Mouse (Mus musculus): ENCODE data around the gene Tmem270.
"Not testable (repeated sequence)": the region's sequence is repeated elsewhere in the genome, so short reads cannot be mapped to it uniquely, and the experiment has no call there.

Gene Tmem270

DNA sequence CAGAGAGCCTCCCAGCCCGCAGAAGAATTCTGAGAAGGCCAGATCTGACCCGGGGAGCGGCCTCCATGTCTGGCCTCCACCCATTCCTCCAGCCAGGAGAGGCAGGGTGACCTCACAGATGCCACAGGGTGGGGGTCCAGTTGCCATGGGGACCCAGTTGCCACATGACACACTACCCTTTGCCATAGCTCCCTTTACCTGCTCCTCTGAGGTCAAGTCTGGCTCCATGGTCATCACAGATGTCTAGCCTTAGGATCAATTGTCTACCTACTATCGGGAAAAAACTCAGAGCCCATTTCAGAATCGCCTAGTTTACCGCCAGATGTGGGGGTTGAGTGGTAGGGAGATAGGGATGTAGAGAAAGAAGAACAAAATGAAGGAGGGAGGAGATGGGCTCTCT lies at the start of gene Tmem270:
Gene Tmem270 (minus strand): TSS at position 101 of the 400 bp plus-strand sequence.
- DNase-seq, result no peak

DNA sequence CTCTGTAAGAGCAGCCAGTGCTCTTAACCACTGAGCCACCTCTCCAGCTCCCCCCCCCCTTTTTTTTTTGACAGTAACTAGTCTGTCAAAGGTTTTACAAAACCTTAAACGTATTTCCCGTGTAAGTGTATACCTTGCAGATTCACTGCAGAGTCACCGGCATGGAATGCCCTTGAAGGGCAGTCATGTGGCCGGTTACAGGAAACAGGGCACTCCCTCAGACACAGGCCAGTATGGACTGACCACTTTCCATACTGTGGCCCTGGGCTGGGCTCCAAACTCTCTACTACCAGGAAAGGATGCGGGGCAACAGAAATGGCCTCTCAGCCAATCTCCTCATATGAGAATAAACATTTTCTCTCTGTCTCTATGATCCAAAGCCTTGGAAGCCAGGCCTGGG lies 49.0 kb upstream of the Tmem270 start:
- DNase-seq, result no peak

DNA sequence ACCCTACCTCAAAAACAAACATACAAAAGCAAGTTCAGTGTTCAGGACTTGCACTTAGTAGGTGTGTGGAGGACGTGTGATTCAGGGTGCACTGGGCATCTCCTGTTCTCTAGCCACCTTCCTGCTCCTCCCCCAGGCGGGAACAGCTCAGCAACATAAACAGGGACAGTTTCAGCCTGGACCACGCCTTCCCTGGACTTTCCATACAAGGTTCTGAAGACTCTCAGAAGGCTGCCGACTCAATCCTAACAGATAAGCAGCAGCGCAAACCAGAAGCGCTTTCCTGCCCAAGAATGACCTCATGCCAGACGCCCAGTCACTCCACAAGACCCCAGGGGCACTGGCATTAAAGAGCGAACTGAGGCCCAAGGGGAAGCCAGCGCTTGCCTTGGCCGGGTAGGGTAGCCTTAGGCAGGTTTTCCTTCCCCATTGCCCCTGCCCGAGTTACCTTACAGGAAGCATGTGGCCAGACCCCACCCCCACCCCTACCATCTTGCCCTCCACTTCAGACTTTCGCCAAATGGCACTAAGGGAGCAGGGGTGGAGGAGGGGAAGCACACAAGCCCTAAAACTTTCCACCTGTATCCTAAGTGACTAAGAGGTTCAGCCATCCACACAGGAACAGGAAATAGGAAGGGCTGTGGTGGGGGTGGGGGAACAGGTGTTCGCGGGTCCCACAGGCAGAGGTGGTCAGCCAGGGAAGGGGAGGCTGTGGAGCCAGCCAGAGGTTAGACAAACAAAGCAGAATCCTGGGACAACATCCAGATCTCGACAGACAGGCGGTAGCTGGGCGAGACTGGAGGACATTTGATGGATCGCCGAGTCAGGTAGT lies 44.7 kb upstream of the Tmem270 start:
- DNase-seq, result no peak

DNA sequence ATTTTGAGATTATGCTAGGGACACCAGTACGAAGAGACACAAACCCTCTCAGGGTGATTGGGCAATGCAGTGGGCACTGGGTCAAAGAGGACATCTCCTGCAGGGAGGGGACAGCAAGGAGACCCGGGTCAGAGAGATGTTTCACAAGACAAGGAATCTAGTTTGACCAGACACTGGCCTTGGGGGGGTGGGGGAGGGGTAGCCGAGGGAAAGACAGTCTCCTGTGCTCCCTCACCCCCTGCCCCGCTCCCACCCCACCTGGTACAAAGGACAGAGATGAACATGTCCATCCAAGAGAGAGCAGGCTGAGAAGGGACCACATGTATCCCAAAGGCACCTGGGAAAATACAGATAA lies 41.5 kb upstream of the Tmem270 start:
- no peak for DNase-seq

DNA sequence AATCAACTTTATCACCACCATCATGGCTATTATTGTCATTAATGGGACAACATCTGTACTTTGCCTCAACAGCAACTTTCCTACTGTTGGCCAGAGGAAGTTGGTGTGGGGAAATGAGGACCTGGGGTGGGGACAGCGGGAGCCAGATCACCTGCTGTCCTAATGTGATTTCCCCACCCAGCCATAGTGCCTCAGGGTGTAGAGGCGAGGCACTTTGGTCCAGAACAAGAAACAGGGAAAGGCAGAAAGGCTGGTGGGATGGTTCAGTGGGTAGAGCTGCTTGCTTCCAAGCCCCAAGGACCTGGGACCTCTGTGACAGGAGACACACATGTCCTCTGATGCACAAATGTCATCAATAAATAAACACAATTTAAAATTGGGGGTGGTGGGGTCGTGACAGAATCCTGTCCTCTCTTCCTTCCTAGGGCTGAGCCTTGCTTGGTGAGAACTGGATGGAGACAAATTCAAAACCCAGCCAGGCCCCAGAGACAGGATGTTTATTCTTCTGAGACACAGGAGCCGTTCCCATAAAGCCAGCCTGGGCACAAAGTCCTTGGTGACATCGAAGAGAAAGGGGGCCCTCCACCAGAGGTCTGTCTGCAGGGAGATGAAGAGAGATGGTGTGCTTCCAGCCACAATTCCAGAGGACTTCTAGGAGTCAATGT lies 41.0 kb upstream of the Tmem270 start:
- no peak for DNase-seq

DNA sequence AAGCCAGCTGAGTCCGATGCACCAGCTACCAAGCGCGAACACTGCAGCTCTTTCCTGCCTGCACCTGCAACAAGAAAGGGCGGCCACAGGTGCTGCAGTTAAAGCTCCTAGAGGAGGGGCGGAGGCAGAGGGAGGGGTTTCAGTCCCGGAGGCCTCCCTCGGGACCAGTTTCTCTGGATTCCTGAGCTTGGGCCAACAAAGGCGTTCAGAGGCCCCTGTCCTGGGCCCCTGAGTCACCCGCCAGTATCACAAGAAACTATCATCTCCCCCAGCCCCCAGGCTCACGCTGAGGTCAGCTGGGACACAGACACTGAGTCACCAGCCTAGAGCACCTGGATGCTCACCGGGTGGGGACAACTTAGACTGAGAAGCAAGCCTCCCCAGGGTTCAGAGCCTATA lies 40.3 kb upstream of the Tmem270 start, which contains the start of gene Cldn4:
Gene Cldn4 (minus strand): TSS at position 78 of the 399 bp plus-strand sequence.
- peak; percentile 37 for DNase-seq

DNA sequence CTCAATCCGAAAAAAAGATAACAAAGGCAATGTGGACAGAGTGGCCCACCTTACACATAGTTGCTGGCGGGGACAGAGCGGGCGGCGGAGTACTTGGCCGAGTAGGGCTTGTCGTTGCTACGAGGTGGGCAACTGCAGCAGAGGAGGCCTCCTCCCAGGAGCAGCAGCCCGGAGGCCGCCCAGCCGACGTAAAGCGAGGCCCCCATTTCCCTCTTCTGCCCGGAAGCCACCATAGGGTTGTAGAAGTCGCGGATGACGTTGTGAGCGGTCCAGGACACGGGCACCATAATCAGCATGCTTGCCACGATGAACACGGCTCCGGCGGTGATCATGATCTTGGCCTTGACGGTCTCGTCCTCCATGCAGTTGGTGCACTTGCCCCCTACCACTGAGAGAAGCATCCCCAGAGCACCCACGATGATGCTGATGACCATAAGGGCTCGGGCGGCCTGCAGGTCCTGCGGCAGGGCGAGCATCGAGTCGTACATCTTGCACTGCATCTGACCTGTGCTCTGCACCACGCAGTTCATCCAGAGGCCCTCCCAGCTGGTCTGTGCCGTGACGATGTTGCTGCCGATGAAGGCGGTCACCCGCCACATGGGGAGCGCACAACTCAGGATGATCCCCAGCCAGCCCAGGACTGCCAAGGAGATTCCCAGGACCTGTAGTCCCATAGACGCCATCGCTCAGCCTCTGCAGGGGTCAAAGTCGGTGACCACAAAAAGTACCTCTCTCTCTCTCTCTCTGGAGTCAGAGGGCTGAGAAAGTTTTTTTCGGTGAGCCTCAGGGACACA lies 39.7 kb upstream of the Tmem270 start:
- no peak for DNase-seq

DNA sequence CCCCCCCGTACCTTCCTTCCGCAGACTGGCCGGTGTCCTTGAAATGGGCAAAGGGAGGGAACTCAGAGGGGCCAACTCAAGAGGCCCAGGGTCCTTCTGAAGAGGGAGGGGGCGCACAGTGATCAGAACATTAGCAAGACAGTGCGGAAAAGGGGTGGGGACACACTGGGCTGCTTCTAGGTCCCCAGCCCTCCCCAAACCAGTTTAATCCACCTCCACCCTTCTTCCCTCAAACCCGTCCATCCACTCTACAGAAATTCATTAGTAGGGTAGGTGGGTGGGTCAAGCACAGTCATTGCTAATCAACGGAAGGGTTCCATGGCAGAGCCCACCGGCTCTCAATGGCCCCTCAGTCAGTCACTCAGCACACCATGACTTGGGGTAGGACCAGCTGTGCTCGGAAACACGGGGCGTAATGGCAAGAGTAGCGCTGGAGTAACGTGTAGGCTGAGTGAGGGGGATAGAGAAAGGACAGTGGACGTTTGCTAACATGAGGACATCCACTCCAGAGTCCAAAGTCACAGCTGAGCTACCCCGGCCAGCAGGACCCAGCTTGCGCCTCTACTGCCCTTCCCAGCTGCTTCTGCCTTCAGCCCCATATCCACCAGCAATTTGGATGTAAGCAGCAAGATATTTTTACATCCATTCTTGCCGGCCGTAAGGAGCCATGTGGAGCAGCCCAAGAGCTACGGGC lies 38.9 kb upstream of the Tmem270 start:
- DNase-seq, result no peak

DNA sequence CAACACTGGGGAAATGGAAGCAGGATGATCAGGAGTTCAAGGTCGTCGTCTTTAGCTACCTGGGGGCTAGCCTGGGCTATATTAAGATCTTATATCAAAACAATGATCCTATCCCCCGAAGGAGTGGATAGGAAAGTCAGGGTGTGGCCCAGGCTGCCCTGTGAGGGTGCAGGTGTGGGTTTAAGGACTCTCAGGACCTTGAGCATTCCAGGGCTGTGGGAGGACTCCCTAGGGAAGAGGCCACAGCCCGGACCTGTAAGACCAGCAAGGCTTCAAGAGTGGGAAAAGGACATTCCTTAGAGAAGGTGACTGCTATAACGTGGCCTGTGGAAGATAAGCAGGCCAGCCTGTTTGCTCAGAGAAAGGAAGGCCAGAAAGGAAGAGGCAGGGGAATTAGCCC lies 37.6 kb upstream of the Tmem270 start:
- no peak for DNase-seq

DNA sequence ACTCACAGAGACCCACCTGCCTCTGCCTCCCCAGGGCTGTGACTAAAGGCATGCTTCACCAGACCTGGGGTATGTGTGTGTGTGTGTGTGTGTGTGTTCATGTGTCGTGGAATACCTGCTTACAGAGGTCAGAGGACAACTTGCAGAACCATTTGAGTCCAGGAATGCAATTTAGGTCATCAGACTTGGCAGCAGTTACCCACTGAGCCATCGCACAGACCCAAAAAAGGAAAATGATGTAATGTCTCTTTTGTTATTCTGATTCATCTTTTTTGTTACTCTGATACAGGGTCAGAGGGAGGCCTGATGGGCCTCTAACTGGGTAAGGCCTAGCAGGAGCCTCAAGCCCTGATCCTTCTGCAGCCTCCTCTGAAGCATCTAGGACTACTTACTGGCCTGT lies 36.2 kb upstream of the Tmem270 start:
- peak; percentile 51 for DNase-seq

DNA sequence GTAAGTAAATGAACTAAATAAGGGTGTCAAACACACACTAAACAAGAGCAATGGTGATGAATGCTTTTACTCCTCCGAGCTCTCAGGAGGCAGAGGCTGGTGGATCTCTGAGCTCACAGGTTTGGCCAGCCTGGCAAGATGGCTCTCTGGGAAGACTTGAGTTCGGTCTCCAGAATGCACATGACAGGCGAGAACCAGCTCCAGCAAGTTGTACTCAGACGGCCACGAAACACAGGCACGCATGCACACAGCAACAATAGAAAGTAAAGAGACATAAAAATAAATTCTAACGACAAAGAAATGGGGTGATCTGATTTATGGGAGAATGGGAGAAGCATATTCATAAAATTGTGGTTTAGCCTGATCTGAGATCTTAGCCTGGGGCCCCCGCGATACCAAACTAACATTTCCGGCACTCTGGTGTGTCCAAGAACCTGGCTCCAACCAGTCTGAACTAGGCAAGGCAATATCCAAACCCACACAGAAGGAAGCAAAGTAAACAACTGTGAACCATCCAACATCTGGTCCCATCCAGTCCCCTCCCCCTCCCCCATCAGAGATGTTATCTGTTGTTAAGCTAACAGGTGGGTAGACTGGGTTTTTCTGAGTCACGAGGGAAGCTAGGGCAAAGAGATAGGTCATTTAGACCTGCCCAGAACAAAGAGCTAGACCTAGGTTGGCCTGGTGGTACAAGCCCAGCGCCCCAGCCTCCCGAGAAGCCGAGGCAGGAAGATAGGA lies 35.1 kb upstream of the Tmem270 start:
- peak; percentile 50 for DNase-seq

DNA sequence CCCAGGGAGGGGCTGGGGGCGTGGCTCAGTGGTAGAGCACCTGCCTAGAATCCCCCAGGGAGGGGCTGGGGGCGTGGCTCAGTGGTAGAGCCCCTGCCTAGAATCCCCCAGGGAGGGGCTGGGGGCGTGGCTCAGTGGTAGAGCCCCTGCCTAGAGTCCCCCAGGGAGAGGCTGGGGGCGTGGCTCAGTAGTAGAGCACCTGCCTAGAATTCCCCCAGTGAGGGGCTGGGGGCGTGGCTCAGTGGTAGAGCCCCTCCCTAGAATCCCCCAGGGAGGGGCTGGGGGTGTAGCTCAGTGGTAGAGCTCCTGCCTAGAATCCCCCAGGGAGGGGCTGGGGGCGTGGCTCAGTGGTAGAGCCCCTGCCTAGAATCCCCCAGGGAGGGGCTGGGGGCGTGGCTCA lies 33.0 kb upstream of the Tmem270 start:
- DNase-seq, result not testable (repeated sequence)

DNA sequence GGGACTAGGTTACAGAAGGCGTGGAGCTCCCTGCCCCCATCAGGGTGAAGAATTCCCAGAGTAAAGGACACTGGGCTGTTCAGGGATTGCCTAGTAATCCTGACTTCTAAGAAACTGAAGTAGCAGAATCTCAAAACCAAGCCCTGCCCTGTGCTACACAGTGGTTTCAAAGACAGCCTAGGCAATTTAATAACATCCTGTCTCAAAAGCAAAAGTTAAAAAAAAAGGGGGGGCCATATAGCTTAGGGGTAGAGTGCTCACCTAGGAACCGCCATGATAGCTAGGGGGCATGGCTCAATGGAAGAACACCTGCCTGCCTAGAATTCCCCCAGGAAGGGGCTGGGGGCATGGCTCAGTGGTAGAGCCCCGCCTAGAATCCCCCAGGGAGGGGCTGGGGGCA lies 32.5 kb upstream of the Tmem270 start:
- DNase-seq, result no peak

DNA sequence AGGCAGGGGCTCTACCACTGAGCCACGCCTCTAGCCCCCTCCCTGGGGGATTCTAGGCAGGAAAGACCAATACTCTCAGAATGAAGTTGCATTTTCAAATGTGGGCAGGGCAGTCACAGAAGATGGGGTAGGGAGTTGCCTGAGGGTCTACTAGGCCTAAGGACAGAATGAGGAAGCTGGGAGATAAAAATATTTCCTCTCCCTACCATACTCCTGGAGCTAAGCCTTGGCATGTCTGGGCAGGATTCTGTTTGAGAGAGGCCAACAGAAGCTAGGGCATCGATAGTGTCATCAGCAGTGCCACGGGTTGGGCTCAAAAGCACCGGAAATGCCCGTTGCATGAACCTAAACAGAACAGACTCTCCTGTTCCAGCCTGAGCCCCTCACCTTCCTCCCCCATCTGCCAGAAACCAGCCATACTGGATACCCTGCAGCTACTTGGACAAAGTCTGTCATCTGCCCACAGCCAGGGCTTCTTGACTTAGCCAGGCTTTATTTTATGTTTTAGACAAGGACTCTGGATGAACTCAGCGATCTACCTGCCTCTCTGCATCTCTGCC lies 30.2 kb upstream of the Tmem270 start:
- no peak for DNase-seq

DNA sequence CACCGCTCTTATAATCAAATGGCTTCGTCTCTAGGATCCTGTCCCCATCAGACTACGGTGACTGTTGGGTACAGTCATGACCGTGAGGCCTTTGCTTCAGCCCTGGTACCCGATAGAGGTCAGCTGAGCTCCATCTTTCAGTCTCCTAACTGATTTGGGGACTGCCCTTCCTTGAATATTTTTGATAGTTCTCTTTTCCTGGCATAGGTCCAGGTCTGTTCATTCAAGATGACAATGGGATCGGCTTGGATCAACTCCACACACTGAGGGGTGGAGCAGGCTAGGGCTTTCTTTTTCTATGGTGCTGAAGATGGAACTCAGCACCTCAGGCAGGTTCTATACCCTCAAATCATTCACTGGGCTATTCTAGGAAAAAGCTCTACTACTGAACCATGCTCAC lies 29.5 kb upstream of the Tmem270 start:
- DNase-seq, result no peak

DNA sequence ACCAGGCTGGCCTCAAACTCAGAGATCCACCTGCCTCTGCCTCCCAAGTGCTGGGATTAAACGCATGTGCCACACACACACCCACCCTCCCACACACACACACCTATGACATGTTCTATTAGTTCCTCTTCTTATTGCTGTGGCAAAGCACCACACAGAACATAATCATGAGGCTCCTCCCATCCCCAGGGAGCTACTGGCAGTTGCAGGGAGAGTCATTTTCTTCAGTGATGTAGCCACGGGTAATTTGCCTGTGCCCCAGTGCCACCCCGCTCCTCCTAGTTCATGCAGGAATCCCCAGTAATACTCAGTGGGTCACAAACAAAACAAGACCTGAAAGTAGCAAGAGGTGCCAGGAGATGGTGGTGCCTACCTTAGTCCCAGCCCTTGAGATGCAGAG lies 28.1 kb upstream of the Tmem270 start:
- DNase-seq, result no peak

DNA sequence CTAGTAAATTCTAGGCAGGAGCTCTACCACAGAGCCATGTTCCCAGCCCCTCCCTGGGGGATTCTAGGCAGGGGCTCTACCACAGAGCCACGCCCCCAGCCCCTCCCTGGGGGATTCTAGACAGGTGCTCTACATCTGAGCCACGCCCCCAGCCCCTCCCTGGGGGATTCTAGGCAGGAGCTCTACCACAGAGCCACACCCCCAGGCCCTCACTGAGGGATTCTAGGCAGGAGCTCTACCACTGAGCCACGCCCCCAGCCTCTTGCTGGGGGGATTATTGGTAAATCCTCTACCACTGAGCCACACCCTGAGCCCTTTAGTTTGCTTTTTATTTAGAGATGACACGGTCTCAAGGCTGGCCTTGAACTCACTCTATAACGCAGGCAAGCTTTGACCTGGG lies 27.2 kb upstream of the Tmem270 start:
- DNase-seq, result not testable (repeated sequence)

DNA sequence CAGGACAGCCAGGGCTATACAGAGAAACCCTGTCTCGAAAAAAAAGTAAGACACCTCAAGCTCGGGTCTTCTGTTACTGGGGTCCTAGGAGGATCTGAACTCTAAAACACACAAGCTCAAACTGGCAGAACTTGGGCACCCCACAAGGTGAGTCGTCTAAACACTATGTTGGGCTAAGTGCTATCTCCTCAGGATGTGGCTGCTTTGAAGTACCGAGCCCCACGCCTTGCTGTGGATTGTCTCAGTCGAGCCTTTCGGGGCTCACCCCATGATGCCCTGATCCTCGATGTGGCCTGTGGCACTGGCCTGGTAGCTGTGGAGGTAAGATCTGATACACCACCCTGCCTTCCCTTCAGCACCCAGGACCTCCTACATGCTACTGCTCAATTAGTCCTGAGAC lies 26.7 kb upstream of the Tmem270 start:
- DNase-seq, result no peak

DNA sequence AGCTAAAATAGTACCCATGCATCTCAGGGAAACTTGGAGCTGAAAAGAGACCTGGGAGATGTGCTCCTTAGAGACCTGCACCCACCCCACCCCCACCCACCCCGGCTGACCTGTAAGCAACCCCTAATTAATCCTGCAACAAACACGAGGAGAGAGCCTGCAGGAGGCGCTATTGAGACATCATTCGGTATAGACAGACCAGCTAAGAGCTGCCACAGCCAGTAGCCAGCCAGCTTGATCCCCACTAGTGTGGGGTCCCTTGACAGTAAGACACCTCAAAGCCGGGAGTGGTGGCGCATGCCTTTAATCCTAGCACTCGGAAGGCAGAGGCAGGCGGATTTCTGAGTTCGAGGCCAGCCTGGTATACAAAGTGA lies 26.4 kb upstream of the Tmem270 start:
- peak; percentile 73 for DNase-seq

DNA sequence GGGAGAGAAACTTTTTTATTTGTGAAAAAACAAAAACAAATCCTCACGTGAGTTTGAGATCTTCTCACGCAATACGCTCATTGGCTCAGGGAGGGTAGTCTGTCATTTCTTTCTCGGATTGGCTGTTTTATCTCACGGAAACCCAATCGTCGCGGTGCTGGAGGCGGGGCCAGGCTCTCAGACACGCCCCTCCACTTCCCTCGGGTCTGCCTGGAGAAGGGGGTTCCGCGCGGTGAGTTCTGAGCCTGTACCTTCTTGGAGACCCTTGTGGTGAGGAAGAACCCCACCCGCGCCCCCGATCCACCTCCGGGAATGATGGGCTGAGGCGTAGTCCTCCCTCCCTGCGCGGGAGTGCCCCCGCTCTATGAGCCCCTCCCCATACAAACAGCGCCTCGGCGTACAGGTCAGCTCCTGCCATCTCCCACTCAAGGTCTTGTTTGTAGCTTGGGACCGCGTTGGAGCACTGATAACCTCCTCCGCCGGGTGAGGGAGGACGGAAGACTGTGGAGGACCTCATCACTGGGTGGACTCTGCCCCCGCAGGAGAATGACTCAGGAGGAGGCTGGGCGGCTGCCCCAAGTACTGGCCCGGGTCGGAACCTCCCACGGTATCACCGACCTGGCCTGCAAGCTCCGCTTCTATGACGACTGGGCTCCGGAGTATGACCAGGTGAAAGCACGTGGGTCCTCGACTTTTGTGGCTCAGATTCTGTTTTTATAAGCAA lies 25.8 kb upstream of the Tmem270 start, which contains the start of gene Mettl27:
Gene Mettl27 (plus strand): TSS at position 190 of the 724 bp plus-strand sequence.
- DNase-seq, result peak; percentile 96

DNA sequence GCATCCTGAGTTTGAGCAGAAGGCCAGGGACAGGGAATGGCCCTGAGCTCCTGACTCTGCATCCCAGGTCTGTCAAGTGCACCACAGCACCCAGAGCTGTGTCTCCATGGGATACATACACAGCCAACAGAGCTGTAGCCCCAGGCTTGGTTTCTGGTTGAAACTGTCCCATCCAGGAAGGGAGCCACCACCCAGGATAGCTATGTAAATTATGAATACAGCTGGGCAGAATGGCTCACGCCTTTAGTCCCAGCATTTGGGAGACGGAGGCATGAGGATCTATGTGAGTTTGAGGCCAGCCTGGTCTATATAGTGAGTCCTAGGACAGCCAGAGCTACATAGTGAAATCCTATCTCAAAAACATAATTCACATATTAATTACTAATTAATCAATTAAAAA lies 23.5 kb upstream of the Tmem270 start:
- DNase-seq, result no peak

Measured in kidney, adult 9 months (tissue).